Mouse (Mus musculus): ENCODE data around the gene Alpl.

DNA sequence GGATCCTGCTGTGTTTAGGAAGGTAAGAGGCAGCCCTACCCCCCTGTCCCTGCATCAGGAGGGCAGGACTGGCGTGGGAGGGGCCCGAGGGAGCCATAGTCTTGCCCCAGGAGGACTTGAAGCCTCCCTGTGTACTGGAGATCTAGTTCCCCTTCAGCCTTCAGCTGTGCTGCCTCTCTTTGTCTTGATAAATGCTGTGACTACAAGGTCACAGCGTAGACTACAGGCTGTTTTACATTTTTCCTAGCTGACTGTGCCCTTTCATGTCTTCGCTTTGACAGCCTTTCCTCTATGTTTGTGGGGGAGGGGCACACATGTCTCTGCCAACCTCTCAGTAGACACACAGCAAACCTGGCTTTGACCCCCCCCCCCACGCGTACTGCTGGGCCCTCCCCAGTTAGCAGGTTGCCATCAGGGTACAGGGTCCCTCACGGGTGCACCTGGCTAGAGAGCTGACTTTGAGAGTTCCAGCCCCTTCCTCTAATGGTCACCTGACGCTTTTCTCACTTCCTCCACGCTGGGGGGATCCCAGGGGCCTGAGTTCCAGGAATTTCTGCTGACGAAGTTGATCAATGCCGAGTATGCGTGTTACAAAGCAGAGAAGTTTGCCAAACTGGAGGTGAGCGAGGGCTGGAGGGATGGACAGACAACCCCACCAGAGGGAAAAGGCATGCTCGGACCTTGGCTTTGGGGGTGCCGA, 76.7 kb downstream of the Alpl start:
- TF ChIP-seq CTCF (IDR thresholded peaks at IDR 0.05; ENCODE audit: low read depth, low read length) (no peak), POLR2A (IDR thresholded peaks at IDR 0.05; ENCODE audit: insufficient read depth, low read length) (no peak)

Data from ES-Bruce4 (cell line).